Mouse (Mus musculus): ENCODE measurements around the gene Cdc25b. TPM values are rescaled to one million over a fixed set of nuclear protein-coding genes. Genes with fewer than 3 reads are reported as not detected.
A peak's percentile ranks its signal among the peaks of the same experiment; 100 is the strongest.

The Cdc25b gene
- total RNA-seq, 2 experiments from 2014 or later: 160 to 363 TPM

DNA sequence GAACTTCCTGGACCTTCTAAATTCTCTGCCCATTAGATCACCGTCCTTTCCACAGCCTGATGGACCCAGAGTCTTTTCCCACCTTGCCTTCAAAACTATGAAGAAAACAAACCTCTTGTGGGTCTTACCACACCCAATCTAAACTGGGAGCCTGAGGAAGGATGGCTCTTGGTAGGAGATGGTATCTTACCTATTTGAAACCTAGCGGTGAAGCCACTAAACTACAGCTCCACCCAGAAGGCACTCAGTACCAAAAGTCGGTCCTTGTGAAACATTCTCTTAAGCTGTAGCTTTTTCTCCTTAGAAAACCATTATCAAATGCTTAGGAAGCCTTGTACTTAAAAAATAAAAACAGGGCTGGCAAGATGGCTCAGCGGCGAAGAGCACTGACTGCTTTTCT is 1.6 kb downstream of the Cdc25b start:
- peak; percentile 63 for ATAC-seq (replicated peaks; ENCODE audit: low FRiP score, poor library complexity, severe bottlenecking)

DNA sequence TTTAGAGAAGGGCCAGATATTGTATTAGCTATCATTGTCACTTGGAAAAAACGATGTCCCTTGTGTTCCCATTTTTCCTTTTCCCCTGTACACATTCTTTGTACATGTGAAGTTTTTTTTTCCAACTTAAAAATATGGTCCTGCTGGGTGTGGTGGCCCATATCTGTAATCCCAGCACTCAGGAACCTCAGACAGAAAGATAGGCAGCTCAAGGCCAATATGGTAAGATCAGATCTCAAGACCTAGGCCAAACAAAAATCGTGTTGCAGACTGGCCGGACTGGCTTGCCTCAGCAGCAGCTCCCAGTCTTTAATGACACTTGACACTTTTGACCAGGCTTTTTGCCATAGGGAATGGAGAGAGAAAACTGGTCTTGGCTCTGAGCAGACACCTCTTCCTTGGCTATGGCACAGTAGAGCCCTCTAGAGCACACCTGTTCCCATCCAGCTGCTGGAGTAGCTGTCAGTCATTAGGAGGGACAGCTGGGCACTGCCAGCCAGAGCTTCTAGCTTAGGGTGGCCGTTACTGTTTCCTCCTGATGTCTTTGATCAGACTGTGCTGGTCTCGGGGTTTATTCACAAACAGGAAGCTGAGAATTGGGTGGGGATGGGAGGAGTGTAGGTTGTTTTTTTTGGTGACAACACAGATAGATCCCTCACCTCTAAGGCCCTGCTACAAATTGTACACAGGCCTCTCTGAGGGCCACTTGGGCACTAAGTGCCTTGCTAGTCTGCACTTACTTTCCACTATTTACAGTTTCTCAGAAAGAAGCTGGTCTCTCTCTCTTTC is 3.0 kb downstream of the Cdc25b start:
- peak; percentile 53 for ATAC-seq (replicated peaks; ENCODE audit: low FRiP score, poor library complexity, severe bottlenecking)

DNA sequence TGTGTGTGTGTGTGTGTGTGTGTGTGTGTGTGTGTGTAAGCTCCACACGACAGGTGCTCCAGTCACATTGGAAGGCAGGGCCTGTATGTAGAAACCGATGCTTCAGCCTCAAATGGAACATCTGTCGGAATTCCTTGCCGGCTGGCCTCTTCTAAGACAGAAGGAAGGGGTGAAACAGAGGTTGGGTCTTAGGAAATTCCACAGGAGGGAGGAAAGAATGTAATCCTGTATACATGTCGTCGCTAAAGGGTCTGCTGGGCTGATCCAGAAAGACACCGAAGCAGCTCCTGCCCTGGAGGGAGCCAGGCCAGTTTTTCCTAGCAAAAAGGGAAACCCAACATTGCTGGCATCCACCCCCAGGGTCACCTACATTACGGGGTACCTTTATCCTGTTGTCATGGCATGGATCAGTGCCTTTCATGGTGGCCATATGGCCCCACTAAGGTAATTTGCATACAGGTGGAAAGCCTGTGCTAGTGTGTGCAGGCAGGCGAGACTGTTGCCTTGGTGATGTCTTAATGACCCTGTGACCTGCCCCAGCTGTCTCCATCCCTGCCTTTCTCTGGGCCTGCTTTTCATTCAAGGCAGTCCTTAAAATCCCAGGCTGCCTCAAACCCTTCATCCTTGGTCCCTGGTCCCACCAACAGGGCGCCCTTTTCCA is 3.7 kb downstream of the Cdc25b start:
- no peak for ATAC-seq (replicated peaks; ENCODE audit: low FRiP score, poor library complexity, severe bottlenecking)

DNA sequence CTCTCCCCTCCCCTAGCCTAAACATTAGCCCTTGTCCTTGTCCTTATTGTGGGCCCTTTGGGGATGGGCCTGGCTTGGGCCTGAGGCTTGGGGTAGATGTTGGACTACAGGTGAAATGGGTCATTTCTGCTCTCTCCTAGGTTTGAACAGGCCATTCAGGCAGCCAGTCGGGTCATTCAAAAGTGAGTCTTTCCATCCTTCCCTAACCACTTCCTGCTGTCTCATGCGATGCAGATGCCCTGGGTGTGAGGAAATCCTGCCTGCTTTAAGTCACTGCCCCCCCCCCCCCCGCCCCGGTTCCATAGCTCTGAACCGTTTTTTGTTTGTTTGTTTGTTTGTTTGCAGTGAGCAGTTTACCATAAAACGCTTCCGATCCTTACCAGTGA is 4.2 kb downstream of the Cdc25b start:
- no peak for ATAC-seq (replicated peaks; ENCODE audit: low FRiP score, poor library complexity, severe bottlenecking)

DNA sequence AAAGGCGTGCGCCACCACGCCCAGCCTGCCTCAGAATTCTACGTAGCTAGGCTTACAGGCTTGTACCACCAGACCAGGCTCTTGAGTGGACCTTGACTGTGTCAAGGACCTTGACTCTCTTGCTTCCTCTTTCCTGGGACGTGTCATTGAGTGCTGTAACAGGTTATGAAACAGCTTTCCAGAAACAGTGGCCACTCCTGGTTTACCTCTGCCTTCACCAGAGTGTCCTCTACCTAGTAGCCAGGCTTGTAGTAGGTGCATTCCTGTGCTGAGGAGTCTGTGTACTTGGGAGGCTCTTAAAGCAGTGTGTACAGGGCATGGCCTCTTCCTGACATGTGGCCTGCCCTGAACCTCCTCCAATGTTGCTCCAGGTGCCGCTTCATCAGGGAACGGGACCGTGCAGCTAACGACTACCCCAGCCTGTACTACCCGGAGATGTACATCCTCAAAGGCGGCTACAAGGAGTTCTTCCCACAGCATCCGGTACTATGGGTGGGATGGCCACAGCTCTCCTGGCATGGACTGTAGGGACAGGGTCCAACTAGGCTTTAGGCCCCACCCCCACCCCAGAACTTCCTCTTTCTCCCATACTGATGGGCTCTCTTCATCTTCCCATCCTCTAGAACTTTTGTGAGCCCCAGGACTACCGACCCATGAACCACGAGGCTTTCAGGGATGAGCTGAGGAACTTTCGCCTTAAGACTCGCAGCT is 10.0 kb downstream of the Cdc25b start:
- ATAC-seq (replicated peaks; ENCODE audit: low FRiP score, poor library complexity, severe bottlenecking): 0 out of 2 replicates have a peak, but pooled peaks have one; percentile 9

DNA sequence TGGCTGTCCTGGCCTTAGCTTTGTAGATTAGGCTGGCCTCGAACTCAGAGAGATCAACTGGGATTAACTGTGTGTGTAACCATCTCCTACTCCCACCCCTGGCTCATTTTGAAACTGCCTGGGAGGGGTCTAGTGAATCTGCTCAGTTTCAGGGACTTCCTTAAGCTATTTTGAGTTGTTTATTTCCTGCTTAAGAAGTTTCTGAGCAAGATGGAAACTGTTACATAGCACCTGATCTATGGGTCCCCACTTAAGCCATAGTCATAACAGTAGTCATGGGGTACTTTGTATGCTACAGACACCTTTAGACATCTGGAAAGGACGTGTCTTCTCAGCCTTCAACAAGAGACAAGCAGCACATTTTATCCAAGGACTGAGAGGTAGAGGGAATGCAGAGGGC is 14.0 kb downstream of the Cdc25b start:
- no peak for ATAC-seq (replicated peaks; ENCODE audit: low FRiP score, poor library complexity, severe bottlenecking)

DNA sequence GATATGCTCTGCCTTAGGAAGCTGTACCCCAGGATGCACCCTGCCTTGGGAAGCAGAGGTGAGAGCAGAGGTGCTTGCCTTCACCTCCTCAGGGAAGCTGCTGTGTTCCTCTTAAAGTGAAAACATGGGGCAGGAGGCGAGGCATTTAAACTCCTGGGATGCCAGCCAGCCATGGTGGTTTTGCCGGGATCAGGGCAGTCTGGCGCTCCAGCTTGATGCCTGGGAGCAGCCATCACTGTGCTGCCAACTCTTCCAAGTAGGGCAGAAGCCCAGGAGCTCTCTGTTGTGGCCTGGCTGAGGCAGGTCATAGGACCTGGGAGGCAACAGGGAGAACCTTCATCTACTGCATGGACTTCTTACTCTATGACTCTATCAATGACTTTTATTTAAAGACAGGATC is 14.5 kb downstream of the Cdc25b start:
- ATAC-seq (replicated peaks; ENCODE audit: low FRiP score, poor library complexity, severe bottlenecking): no peak

DNA sequence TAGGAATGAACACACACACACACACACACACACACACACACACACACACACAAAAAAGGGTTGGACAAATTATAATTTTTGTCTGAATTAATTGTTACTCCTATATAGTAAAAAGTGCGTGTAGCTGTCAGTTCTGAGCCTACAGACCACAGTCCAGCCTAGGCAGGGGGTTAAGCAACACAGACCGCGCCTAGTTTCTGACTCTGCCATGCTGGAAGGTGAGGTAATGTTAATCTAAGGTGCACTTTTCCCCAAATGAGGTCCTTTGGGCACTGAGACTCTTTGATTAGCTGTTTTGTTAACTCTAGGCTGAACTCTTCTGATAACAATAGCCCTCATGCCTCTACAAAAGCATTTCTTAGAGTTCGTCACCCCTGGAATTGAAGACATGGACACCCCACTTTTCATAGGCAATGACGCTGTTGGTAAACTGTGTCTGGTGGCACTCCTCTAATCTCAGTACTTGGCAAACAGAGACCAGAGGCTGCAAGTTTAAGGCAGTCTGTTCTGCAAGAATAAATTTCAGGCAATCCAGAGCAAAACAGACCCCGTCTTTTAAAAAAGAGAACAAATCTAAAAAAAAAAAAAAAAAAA is 17.2 kb downstream of the Cdc25b start:
- ATAC-seq (replicated peaks; ENCODE audit: low FRiP score, poor library complexity, severe bottlenecking): no peak

DNA sequence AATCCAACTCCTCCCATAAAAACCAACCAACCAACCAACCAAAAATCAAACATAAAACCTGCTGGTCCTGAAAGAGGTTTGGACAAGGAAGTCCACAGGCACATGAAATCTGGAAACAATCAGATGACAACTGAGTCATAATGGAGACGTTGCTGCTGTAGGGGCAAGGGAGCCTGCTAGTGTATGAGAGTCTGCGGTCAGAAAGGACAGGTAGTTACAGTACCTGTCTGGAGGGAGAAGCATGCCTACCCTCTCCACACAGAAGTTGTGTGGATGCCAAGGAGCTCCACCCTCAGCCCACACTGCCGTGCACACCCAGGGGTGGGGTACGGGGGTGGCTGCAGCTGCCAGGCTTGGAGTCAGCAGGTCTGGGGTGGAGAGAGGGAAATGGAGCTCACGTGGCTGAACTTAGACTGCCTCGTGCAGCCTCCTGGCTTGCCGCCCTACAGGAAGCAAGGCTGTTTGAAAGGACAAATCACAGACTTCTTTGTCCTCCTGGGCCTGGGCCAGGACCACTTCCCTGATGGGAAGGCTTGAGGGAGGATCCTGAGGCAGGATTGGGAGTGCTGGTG is 17.7 kb downstream of the Cdc25b start:
- peak; percentile 58 for ATAC-seq (replicated peaks; ENCODE audit: low FRiP score, poor library complexity, severe bottlenecking)

DNA sequence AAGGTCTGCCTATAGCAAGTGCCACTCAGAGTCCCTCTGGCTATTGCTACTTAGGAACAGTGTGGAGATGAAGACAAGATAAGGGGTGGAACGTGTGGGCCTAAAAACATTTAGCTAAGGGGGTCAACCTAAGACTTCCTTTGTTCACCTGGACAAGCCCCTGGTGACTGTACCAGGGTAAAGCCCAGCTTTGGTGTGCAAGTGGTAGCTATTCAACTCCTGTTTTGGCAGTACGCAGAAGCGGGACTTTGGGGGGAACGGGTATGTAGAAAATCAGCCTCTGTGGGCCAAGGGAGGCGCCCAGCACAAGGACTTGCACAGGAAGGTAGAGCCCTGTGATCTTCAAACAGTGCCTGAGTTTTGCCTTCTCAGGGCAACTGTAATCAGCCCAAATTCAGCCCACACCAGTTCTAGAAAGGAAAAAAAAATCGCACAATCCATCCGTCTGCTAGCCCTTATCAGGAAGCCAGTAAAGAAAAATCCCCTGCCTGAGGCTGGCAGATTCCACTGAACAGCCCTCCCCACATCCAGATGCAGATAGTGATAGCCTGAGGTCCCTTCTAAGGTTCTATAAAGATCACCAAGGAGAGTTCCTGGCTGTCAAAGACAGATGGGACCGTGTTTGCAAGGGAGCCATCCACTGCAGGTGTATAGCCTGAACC is 18.9 kb downstream of the Cdc25b start:
- peak; percentile 42 for ATAC-seq (replicated peaks; ENCODE audit: low FRiP score, poor library complexity, severe bottlenecking)

DNA sequence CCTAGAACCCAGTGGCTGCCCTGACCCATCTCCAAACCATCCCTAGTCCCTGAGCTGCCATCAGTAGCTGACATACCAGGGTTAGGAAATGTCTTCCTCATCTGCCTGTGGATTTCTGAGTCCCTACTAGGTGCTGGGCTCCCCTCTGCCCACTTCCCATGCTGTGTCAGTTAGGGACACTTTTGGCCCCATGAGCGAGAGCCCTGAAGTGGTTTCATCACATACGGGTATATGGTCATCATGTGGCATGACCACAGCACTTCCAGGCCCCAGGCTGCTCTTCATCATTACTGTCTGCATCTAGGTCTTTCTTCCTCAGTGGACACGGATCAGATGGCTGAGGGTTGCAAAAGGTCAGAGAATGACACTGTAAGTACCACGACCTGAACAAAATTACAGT is 20.0 kb downstream of the Cdc25b start, which contains the start of gene Ap5s1:
Ap5s1 (plus strand) TSS at position 301 of the 400 bp plus-strand sequence.
- ATAC-seq (replicated peaks; ENCODE audit: low FRiP score, poor library complexity, severe bottlenecking): no peak

DNA sequence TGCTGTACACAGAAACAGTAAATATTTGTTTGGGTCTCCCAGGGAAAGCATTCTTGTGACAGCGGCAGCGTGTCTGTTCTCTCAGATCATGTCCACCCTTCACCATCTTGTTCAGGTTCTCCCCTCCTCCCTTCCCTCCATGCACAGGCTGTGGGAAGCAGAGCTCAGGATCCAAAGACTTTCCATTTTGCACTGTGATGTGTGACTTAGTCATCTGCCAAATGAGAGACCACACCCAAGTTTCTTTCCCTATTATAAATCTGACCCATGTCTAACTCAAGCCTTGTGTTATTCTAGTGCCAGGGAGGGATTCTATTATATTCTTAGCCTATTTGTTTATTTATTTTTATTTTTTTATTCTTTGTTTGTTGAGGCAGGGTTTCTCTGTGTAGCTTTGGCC is 21.6 kb downstream of the Cdc25b start:
- no peak for ATAC-seq (replicated peaks; ENCODE audit: low FRiP score, poor library complexity, severe bottlenecking)

DNA sequence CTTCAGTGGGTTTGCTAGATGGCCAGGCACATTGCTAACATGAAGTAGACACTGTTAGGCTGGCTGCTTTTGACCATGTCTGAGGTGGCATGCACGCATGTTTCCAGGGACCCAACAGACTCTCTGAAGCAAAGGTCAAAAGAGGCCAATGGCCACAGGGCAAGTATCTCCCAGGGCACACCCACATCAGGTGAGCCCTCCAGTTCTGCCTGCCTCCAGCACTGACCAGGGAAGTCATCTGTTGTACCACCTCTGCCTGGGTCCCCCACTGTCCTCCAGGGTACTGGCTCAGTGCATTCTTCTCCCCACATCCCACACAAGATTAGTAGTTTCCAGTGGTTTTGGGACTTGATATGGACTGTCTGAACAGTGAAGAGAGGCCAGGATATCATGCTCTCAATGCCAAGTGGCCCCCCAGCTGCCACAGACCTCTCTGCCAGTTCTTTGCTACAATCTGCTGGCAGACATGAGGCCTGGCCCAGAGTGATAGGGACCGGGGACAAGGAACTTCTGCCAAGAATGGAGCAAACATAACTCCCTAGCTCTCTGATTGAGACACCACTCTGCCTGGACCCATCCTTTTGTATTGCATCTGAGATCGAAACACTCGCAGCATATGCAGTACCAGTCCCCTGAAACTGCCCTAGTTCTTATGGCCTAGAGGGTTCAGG is 22.5 kb downstream of the Cdc25b start:
- peak; percentile 27 for ATAC-seq (replicated peaks; ENCODE audit: low FRiP score, poor library complexity, severe bottlenecking)

DNA sequence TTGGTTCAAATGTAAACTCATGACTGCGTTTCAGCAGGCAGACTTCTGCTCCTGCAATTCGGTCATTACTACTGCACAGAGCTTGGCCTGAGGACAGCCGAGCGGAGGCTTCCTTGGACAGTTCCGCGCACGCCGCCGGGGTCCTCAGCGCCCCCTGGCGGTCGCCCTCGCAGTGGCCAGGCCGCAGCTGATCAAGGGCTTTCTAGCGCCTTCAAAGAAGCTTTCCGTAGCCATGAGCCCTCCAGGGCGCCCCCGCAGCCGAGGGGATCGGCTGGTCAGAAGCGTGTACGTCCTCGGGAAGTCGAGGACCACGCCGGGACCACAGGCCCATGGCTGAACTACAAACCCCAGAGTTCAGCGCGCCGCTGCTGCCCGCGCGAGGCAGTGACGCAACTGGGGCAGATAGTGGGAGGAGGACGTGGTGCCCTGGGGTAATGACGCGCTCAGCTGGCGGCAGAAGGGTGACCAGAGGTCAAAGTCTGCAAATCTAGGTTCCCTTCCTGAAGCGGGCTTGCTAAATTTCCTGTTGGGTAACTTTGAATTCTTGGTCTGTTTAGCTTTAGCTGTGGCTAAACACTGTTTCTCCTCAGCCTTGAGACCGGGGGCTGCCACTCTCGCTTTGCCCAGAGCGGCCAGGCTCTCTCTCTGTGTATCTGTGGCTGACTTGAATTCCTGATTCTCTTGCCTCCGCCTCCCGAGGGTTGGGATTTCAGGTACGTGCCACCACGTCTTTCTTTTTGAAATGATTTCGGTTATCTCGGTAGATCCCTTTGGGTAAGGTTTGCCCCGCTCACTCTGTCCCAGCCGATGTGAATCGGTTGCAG is 23.4 kb downstream of the Cdc25b start:
- peak; percentile 76 for ATAC-seq (replicated peaks; ENCODE audit: low FRiP score, poor library complexity, severe bottlenecking)

DNA sequence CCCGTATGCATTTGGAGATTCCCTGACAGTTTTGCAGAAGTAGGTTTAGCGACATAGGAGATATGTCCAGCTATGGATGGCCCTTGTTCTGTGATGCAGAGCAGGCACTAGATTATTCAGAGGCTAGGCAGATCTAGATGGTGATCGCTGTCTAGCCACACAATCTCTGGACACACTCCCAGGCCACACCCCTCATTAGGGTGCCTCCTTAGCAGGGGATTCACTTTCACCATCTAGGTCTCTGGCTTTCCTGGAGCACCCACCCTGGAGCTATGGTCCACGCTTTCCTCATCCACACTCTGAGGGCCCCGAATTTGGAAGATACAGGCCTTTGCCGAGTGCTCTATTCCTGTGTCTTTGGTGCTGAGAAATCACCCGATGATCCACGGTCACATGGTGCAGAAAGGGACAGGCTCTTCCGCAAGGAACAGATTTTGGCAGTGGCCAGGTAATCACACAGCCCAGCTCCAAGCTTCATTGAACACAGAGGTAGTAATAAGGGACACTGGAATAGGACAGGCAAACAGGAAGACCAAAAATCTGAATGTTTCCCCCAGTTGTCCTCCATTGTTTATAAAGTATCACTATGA is 24.4 kb downstream of the Cdc25b start:
- no peak for ATAC-seq (replicated peaks; ENCODE audit: low FRiP score, poor library complexity, severe bottlenecking)

DNA sequence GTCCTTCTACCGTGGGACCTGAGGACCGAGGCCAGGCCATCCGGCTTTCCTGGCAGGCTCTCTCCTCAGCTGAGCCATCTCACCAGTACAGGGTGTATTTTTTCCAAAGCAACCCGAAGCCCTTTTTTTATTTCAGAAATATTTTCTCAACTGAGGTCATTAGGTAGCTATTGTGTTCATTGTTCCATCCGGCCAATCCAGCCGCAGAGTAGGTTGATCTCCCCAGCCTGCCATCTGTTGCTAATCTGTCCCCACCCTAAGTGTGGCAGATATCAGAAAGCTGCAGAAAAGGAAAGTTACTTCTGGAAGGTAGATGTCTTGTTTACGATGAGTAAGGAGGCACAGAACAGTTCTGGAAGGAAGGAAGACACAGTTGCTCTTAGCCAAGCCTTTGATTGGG is 27.0 kb downstream of the Cdc25b start:
- ATAC-seq (replicated peaks; ENCODE audit: low FRiP score, poor library complexity, severe bottlenecking): peak; percentile 64

DNA sequence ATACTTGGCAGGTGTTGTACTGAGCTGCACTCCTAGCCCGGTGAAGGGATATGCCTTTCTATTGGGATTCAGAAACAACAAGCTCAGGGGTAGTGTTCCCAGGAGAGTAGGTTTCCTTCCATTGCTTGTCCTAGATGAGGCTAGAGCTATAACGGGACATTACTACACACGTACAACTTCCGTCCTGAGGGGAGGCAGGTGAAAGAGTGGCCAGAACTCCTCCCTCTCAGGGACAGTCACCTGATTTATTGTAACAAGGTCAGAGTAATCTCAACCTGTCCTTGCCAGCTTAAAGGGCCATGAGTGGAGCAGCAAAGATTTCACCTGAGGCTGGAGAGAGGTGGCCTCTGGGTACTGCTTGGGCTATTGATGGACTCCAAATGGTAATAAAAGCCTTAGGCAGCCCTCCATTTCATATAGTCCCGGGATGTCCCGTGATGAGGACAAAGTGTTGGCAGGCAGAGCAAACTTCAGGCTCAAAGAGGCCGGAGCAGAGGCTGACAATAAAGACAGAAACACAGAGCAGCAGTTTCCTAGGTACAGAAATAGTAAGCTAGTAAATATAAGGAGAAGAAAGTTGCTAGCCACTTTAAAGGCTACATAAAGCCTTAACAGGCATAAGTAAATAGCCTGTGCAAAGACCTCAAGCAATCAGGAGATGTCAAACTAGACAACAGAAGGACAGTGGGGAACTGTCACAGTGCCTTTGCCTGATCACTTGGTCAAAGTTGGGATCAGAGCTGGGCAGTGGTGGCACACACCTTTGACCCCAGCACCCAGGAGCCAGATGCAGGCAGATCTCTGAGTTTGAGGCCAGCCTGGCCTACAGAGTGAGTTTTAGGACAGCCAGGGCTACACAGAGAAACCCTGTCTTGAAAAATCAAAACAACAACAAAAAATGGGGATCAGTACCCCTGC is 29.5 kb downstream of the Cdc25b start:
- ATAC-seq (replicated peaks; ENCODE audit: low FRiP score, poor library complexity, severe bottlenecking): no peak
